Mouse (Mus musculus): ENCODE results near the gene Sh2d3c.

DNA sequence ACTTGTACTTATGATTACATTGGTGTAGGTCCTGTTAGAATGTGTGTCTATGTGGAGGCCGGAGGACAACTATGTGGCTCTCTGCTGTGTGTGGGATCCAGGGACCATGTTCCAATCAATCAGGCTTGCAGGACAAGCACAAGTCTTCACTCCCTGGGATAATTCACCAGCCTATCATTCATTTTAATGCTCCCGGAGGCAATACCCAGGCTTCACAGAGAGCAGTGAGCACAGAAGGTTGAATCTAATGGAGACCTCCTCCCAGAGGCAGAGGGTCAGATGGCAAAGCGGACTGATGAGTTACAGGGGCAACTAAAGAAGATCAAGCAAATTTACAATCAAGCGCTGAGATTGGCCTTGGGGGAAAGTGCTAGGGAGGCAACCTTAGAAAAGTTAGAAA lies 8.7 kb downstream of the Sh2d3c start:
- TF ChIP-seq CTCF (IDR thresholded peaks at IDR 0.05; ENCODE audit: insufficient read depth, low read length) = no peak
- no peak for TF ChIP-seq POLR2A (IDR thresholded peaks at IDR 0.05; ENCODE audit: borderline replicate concordance, extremely low read depth, low read depth, low read length)

Data from lung, adult 2 months (tissue).